Mouse (Mus musculus) T-cell, adult 2 months (primary cell): Measurements from ENCODE around the gene Ube2a.

Experiments used
- DNase-seq: peaks from one replicate; pipeline ENCODE4 v3.0.0; 2022; ENCODE audit warnings: low spot score

The Ube2a gene

DNA sequence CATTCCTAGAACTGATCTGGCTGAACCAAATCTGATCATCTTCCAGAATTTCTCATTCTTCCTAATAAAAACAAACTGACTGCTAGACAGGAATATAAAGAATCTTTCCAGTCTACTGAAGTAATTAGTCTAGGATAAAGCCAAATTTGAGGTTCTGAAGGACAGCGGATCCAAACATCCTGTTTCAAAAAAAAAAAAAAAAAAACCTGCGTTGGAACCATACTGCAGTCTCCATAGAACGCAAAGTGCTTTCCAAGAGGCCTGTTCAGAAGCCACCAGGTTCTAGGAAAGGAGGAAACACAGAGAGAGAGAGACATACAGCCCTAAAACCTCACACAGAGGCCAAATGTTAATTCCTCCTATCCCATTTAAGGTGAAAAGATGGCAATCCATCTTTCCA, 28.0 kb downstream of the Ube2a start:
- no peak for DNase-seq

GRCm38 (mm10) chrX:36902321-36903114, 28.8 kb downstream of the Ube2a start, which contains the start of gene Nkrf:
Gene Nkrf, minus strand, starts transcription at chrX:36902899.
- DNase-seq, result peak; percentile 43

DNA sequence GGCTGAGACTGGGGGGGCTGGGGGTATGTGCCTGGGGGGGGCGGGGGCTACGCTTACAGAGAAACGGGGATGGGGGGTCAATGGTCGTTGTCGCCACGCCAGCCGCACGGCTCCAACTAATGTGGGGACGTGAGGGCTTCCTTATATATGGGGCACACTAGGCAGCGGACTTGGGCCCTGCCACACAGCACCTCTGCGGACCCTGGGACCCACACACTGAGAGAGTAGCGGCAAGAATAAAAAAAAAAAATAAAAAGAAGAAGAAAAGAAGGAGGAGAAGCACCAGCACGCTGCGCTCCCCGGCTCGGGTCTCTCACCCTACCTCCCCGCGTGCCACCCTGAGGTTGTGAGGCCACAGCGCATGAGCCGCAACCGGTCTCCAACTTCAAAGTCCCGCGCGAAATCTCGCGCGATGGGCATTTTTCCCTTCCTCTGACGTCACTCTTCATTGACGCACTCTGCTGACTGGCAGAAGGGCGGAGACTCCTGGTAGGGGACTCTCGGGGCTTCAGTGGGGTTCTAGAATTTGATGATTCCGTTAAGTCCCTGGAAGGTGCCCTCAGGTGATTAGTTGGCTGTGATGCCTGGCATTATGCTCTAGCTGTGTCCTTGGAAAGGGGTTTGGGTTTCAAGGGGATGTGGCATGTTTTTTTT, 29.5 kb downstream of the Ube2a start:
- DNase-seq, result peak; percentile 94

DNA sequence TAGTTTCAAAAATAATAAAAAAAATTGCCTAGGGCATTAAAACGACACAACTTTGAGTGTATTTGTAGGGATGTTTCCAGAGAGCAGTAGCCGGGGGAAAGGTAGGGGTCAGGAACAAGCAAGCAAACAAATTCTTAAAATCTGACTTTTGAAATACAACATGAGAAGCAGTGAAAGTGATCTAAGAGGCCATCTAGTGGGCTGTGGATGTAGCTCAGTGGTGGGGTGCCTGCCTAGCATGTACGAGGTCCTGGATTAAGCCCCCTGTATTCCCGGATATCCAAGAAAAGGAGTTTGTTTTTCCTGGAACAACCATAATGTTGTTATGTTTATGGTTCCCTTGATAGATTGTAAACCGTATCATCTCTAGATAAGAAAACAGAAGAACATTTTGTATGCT, 32.8 kb downstream of the Ube2a start:
- no peak for DNase-seq

DNA sequence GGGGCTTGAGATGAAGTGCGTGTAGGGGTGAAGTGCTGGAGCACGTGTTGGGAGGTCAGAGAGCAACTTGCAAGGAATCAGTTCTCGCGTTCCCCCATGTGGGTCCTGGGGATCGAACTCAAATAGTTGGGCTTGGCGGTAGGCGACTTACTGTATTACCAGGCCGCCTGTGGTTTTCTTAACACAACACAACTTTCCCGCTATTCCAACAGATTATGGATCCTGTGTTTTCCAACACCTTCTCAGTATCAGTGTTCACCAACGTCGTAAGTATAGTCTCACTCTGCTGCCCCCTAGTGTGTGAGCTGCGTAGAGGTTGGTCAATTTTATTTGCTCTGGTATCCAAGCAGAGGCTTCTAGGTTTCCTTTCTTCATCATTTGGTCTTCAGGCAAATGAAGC, 37.6 kb downstream of the Ube2a start:
- peak; percentile 36 for DNase-seq

DNA sequence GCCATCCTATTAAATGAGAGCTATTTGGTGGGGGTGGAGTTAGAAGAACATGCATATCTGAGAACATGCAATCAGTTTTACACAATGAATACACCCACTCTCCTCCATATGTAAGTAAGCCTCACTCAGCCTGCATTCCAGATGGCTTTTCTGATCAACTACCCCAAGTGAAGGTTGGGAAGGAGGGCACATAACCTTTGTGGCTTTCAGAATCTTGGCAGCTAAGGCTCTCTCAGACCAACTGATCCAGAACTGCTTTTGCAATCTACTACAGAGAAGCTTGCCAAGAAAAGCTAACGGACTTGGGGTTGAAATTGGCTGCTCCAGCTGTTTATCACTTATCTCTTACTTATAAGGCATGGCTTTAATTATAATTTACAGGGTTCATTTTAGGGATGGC, 44.0 kb downstream of the Ube2a start:
- no peak for DNase-seq

DNA sequence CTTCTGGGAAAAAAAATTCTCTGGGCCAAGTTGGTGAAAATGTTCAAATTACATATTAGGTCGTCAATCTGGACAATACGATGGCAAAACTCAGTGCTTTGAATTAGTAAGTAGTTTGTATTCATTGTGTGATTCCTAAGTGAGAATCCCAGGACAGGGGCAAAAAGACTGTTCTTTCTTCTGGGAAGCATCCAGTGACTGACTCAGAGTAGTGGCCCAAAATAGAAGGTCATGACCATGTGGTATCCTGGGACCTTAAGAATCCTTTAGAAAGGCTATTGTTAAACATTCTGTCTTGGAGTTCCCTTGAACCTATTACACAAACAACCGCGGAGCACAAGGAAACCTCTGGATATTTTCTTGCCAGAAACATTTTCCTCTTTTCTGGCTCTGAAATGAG, 47.6 kb downstream of the Ube2a start:
- DNase-seq, result no peak

GRCm38 (mm10) chrX:36928791-36929190, 55.1 kb downstream of the Ube2a start:
- DNase-seq, result no peak

- DNase-seq, result no peak
These were observed 56.0 kb downstream of the Ube2a start for GRCm38 (mm10) chrX:36929694-36930093.

DNA sequence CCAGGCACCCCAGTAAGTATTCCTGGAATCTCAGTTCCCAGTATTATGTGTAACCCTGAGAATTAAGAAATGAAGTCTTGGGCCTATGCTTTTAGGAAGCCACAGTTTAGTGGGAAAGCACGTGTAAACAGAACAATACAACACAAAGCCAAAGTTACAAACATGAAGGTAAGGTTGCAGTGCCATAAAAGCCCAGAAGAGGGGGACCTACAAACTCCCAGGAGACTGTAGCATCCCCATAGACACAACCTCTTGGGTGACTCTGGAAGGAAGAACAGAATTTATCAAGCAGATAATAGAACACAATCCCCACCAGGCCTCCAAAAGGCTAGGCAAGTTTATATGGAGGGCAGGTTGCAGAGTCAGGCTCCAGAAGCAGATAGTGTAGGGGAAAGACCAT, 56.9 kb downstream of the Ube2a start:
- DNase-seq, result no peak
